Mouse (Mus musculus) heart, postnatal 36 days (tissue): ENCODE data around the gene Crybg2. TPM values are rescaled to one million over a fixed set of nuclear protein-coding genes. Genes with fewer than 3 reads are reported as not detected.

ENCODE experiments used
- DNase-seq, 2 experiments: peaks; one replicate each; pipeline ENCODE4 v3.0.0; 2021 to 2022
- intact Hi-C: fragments of 180-260 bp; cut with DNase I; formaldehyde crosslinking; loops from one replicate; pipeline ENCODE4 v1.15.1; 2025
- total RNA-seq, 2 experiments: library from RNA; stranded (reverse); gene quantifications; 2 replicates each; pipeline ENCODE4 v1.2.3; 2021

The Crybg2 gene
- total RNA-seq, 2 experiments from 2014 or later: not detected

GRCm38 (mm10) chr4:134118126-134118800 is 57.6 kb downstream of the Crybg2 start:
- intact Hi-C loops: no loop called here
- DNase-seq: no peak

- DNase-seq: no peak
- intact Hi-C loops: no loop called here
Observed at GRCm38 (mm10) chr4:134119042-134119441, 58.4 kb downstream of the Crybg2 start.

GRCm38 (mm10) chr4:134119644-134120043 is 59.0 kb downstream of the Crybg2 start:
- intact Hi-C loops: no loop called here
- no peak for DNase-seq

- DNase-seq: no peak
- intact Hi-C loops: no loop called here
Observed at GRCm38 (mm10) chr4:134120192-134120805, 59.7 kb downstream of the Crybg2 start.

- intact Hi-C loops: no loop called here
Observed at GRCm38 (mm10) chr4:134120916-134121315, 60.3 kb downstream of the Crybg2 start.

GRCm38 (mm10) chr4:134121571-134121970 is 61.0 kb downstream of the Crybg2 start:
- DNase-seq: no peak
- intact Hi-C loops: no loop called here

More at GRCm38 (mm10) chr4:134120916-134121315, 60.3 kb downstream of the Crybg2 start:
- DNase-seq: no peak

- DNase-seq: no peak
- intact Hi-C loops: loop anchor here (2.0 kb wide), 1 partner anchor 85 kb away; no protein-coding TSS in a partner anchor
Observed at GRCm38 (mm10) chr4:134122281-134122680, 61.7 kb downstream of the Crybg2 start.

GRCm38 (mm10) chr4:134123147-134123546 is 62.5 kb downstream of the Crybg2 start:
- no peak for DNase-seq
- intact Hi-C loops: loop anchor here (2.0 kb wide), 1 partner anchor 86 kb away; no protein-coding TSS in a partner anchor

GRCm38 (mm10) chr4:134123680-134124551 is 63.3 kb downstream of the Crybg2 start:
- peak; percentile 50 to 51 for DNase-seq
- intact Hi-C loops: loop anchor here (2.0 kb wide), 1 partner anchor 87 kb away; no protein-coding TSS in a partner anchor

- DNase-seq: no peak
- intact Hi-C loops: no loop called here
Observed at GRCm38 (mm10) chr4:134125383-134126060, 64.9 kb downstream of the Crybg2 start.

GRCm38 (mm10) chr4:134126300-134127120 is 65.9 kb downstream of the Crybg2 start:
- intact Hi-C loops: no loop called here
- DNase-seq: no peak

GRCm38 (mm10) chr4:134127121-134127455 is 66.5 kb downstream of the Crybg2 start:
- DNase-seq: no peak
- intact Hi-C loops: no loop called here

- intact Hi-C loops: no loop called here
- DNase-seq: no peak
Observed at GRCm38 (mm10) chr4:134127793-134128192, 67.2 kb downstream of the Crybg2 start.

- peak; percentile 88 to 91 for DNase-seq
- intact Hi-C loops: no loop called here
Observed at GRCm38 (mm10) chr4:134128221-134128982, 67.8 kb downstream of the Crybg2 start, which contains the start of gene Sh3bgrl3. Gene Sh3bgrl3, minus strand, starts transcription at chr4:134128789.

- intact Hi-C loops: no loop called here
- DNase-seq: no peak
Observed at GRCm38 (mm10) chr4:134128983-134129362, 68.4 kb downstream of the Crybg2 start.

GRCm38 (mm10) chr4:134129482-134129881 is 68.9 kb downstream of the Crybg2 start:
- intact Hi-C loops: no loop called here
- no peak for DNase-seq

GRCm38 (mm10) chr4:134132117-134132516 is 71.5 kb downstream of the Crybg2 start:
- intact Hi-C loops: no loop called here
- no peak for DNase-seq

GRCm38 (mm10) chr4:134132519-134133095 is 72.0 kb downstream of the Crybg2 start:
- DNase-seq: no peak
- intact Hi-C loops: no loop called here
